Mouse (Mus musculus) heart, embryonic 14.5 days (tissue): ENCODE data around the gene Lhb. TPM values are rescaled to one million over a fixed set of nuclear protein-coding genes. Genes with fewer than 3 reads are reported as not detected.
"Not testable (repeated sequence)": the region's sequence is repeated elsewhere in the genome, so short reads cannot be mapped to it uniquely, and the experiment has no call there.

Experiments used
- ATAC-seq: fragments of 200-750 bp; cut with Nextera tagmentation; 2 replicates; pipeline ENCODE4 v1.8.0; 2017; ENCODE audit warnings: low read depth, moderate TSS enrichment; ENCODE audit not compliant: insufficient number of reproducible peaks, insufficient read depth, low FRiP score
- H3K27ac ChIP-seq, 2 experiments: fragments of 200-500 bp in 1 of 2; fragments of 300-500 bp in 1 of 2; sonication (generic) in 1 of 2; replicated peaks in 1 of 2; 2 replicates each; pipeline ENCODE4 v1.5.1; 2012 to 2014; ENCODE audit warnings: low read depth in 2 of 2, low read length in 2 of 2, control low read depth in 1 of 2, mild to moderate bottlenecking in 1 of 2, mixed read lengths in 1 of 2; ENCODE audit not compliant: control insufficient read depth in 1 of 2, insufficient read depth in 1 of 2
- H3K27me3 ChIP-seq: fragments of 300-500 bp; sonication (generic); 2 replicates; pipeline ENCODE4 v1.6.1; 2014; ENCODE audit warnings: mild to moderate bottlenecking, low read length, control low read depth; ENCODE audit not compliant: control insufficient read depth, insufficient read depth
- H3K36me3 ChIP-seq: fragments of 300-500 bp; sonication (generic); 2 replicates; pipeline ENCODE4 v1.6.1; 2014; ENCODE audit warnings: mild to moderate bottlenecking, control low read depth, low read length, mixed read lengths; ENCODE audit not compliant: control insufficient read depth, insufficient read depth
- H3K4me1 ChIP-seq, 2 experiments: fragments of 200-500 bp in 1 of 2; fragments of 300-500 bp in 1 of 2; sonication (generic) in 1 of 2; 2 replicates each; pipeline ENCODE4 v1.6.1; 2012 to 2014; ENCODE audit warnings: low read length in 2 of 2, control low read depth in 1 of 2, mixed read lengths in 1 of 2; ENCODE audit not compliant: control insufficient read depth in 2 of 2, insufficient read depth in 2 of 2
- H3K4me2 ChIP-seq: fragments of 300-500 bp; sonication (generic); 2 replicates; pipeline ENCODE4 v1.6.1; 2014; ENCODE audit warnings: mild to moderate bottlenecking, low read length
- H3K4me3 ChIP-seq, 2 experiments: fragments of 200-500 bp in 1 of 2; fragments of 300-500 bp in 1 of 2; sonication (generic) in 1 of 2; 2 replicates each; pipeline ENCODE4 v1.5.1; 2012 to 2014; ENCODE audit warnings: low read length in 2 of 2, mild to moderate bottlenecking in 2 of 2, control low read depth in 1 of 2, low read depth in 1 of 2, moderate library complexity in 1 of 2; ENCODE audit not compliant: control insufficient read depth in 1 of 2, insufficient read depth in 1 of 2
- H3K9ac ChIP-seq: fragments of 300-500 bp; sonication (generic); 2 replicates; pipeline ENCODE4 v1.6.1; 2014; ENCODE audit warnings: mild to moderate bottlenecking, low read length
- H3K9me3 ChIP-seq: fragments of 300-500 bp; sonication (generic); 2 replicates; pipeline ENCODE4 v1.6.1; 2016; ENCODE audit warnings: low read length, control low read depth; ENCODE audit not compliant: control insufficient read depth
- WGBS: fragments of 180-500 bp; shearing (Covaris S2); extraction: QIAGEN DNeasy Blood & Tissue Kit; methylation state at CpG from one replicate; pipeline ENCODE4 v1.1.7; 2014; 5-methylcytosine and 5-hydroxymethylcytosine counted together
- polyA plus RNA-seq: library from polyadenylated mRNA; unstranded; fragments of >200 nt; fragmentation: Nextera tagmentation; extraction: Ambion mirVana; gene quantifications from 2 replicates; pipeline ENCODE4 v1.2.1, GENCODE M21; 2014

Gene Lhb
- polyA plus RNA-seq, 1 experiment from 2014 or later = not detected

DNA sequence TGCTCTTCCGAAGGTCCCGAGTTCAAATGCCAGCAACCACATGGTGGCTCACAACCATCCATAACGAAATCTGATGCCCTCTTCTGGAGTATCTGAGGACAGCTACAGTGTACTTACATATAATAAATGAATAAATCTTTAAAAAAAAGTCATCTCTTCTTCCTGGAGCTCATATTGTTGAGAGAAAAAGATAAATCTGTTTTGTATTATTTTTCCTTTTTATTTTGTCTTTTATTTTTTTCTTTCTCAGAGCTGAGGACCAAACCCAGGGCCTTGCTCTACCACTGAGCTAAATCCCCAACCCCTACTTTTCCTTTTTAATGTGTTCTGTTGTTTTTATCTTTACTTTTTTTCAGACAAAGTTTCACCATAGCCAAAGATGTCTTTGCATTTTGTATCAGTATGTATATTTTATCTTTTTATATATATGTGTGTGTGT, 24.3 kb upstream of the Lhb start:
- not testable (repeated sequence) for H3K9me3 ChIP-seq, H3K27me3 ChIP-seq, H3K9ac ChIP-seq, ATAC-seq
- Histone ChIP-seq H3K36me3 (peaks cover 23% of the 10 kb centered on the region), H3K4me1 (peaks cover 7 to 20% of the 10 kb centered on the region in 2 experiments), H3K4me3 (peak overlapping the region; percentile 50 to 63), H3K27ac (peak overlapping the region; percentile 74 to 82; a peak in 3 of 4 replicates), H3K4me2 (peak overlapping the region; percentile 70)
- 4% methylated on average over 3 of the region's 3 CpGs for WGBS

DNA sequence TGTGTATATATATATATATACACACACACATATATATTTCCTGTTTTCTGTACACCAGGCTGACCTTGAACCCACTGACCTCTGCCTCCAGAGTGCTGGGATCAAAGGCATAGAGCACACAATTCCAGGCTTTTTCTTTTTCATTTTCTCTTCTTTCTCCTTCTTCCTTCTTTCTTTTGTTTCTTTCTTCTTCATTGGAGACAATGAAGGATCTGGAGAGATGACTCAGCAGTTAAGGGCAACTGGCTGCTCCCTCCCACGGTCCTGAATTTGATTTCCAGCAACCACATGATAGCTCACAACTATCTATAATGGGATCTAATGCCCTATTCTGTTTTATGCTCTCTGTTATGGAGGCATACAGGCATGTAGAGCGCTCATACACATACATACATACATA, 23.8 kb upstream of the Lhb start:
- WGBS = 85% methylated on average over 2 of the region's 2 CpGs
- Histone ChIP-seq H3K9me3 (no peaks in the 10 kb centered on the region), H3K36me3 (peaks cover 18% of the 10 kb centered on the region)

DNA sequence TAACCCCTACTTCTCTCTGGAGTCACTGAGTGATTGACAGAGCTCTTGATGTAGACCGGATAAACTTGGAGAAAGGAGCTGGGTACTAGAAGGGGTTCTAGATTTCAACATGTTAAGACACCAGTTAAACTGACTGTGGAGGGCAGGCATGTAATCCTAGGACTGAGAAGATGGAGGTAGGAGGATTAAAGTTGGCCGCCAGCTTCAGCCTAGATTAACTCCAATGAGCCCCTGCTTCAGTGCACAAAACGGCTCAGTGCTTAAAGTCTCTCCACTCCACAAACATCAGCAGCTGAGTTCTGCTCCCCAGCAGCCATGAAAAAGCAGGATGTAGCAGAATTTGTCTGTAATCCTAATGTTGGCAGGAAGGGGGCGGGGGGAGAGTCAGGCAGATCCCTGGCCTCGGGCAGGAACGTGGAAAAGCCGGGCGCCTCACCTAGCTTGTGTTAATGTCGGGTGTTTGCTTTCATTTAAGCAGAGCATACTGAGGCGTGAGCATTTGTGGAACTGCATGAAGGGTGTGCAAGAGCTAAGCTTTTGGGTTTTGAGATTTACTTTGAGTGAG, 19.0 kb upstream of the Lhb start:
- Histone ChIP-seq H3K9ac (no peak overlapping the region), H3K4me2 (no peak overlapping the region), H3K9me3 (no peaks in the 10 kb centered on the region), H3K36me3 (no peaks in the 10 kb centered on the region), H3K4me3 (no peak overlapping the region), H3K27ac (no peak overlapping the region), H3K27me3 (peaks cover 13% of the 10 kb centered on the region), H3K4me1 (peaks cover 4 to 7% of the 10 kb centered on the region in 2 experiments; a peak in 2 of 4 replicates)
- WGBS = 70% methylated on average over 10 of the region's 10 CpGs
- no peak for ATAC-seq

More for the DNA sequence above, 23.8 kb upstream of the Lhb start:
- Histone ChIP-seq H3K4me1 (peaks cover 7 to 20% of the 10 kb centered on the region in 2 experiments), H3K27ac (no peak overlapping the region), H3K9ac (no peak overlapping the region), H3K4me3 (no peak overlapping the region), H3K4me2 (no peak overlapping the region), H3K27me3 (no peaks in the 10 kb centered on the region)
- ATAC-seq = no peak

DNA sequence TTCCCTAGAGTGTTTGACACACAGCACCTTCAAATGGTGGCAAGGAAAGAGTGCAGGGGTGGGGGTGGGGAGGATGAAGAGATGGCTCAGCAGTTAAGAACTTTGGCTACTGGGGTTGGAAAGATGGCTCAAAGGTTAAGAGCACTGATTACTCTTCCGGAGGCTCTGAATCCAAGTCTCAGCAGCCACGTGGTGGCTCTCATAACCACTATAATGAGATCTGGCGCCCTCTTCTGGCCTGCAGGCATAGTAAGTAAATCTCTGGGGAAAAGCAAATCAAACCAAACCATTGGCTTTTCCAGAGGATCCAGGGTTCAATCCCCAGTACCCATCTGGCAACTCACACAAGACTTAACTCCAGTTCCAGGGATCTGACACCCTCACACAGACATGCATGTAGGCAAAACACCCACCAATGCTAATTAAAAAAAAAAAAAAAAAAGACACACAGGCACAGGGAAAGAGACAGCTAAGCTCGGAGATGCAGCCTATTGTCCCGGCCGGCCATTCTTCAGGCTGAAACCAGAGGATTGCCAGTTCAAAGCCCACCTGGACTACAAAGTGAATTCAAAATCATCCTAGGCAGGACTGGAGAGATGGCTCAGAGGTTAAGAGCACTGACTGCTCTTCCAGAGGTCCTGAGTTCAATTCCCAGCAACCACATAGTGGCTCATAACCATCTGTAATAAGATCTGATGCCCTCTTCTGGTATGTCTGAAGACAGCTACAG, 16.9 kb upstream of the Lhb start:
- Histone ChIP-seq H3K4me3 (no peak overlapping the region), H3K4me2 (no peak overlapping the region), H3K27ac (no peak overlapping the region), H3K9ac (no peak overlapping the region), H3K9me3 (no peaks in the 10 kb centered on the region), H3K4me1 (peaks cover 5 to 7% of the 10 kb centered on the region in 2 experiments; a peak in 2 of 4 replicates), H3K27me3 (peaks cover 32% of the 10 kb centered on the region), H3K36me3 (no peaks in the 10 kb centered on the region)
- no peak for ATAC-seq
- 43% methylated on average over 6 of the region's 6 CpGs for WGBS

DNA sequence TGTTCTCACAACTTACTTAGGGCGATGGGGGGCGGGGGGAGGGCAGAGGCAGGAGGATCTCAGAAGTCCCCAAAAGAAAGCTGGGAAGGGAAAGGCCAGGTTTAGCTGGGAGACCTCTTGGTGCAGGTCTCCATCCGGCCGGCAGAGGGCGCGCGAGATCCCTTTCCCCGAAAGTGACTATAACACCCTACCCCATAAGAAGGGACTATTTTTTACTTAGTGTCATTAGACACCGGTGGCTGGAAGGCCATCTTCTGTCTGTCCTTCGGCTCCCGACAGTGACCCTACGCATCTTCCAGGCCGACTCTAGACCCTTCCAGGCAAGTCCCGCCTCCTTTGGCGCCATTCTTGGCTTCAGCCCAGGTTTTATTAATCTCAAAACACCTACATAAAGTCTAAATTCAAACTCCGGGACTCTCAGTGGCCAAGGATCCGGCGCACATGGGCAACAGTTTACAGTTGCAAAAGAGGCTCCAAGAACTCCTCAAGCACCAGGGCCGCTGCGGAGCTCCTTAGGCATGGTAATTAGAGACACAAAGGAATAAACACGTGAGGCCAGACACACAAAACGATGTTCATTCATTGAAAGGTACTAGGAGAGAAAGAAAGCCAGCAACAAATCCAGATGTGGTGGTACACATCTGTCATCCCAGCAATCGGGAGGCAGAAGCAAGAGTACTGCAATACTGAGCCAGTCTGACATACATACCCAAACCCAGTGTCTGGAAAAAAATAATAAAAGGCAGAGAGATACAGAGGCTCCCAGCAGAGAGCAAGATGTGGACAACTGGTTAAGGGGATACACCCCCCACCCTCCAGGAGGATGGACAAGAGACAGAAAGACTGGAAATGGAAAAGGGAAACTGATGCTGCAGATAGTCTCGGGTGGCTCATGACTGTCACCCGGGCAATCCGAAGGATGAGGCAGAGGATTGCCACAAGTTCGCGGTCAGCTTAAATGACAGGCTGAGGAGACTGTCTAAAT, 15.2 kb upstream of the Lhb start, which contains the start of gene Kcna7:
Kcna7 (plus strand) TSS at position 563 of the 985 bp plus-strand sequence.
- 13% methylated on average over 28 of the region's 28 CpGs for WGBS
- H3K4me1 ChIP-seq = peaks cover 5 to 7% of the 10 kb centered on the region in 2 experiments; a peak in 2 of 4 replicates
- no peaks in the 10 kb centered on the region for H3K36me3 ChIP-seq
- no peak for ATAC-seq
- H3K9me3 ChIP-seq = no peaks in the 10 kb centered on the region
- no peak within 1 kb of the TSS for H3K27ac ChIP-seq
- peaks cover 46% of the 10 kb centered on the region for H3K27me3 ChIP-seq
- peak within 1 kb of the TSS; percentile 45 to 55 for H3K4me3 ChIP-seq
- peak within 1 kb of the TSS; percentile 57 for H3K9ac ChIP-seq
- H3K4me2 ChIP-seq = peak within 1 kb of the TSS; percentile 77

DNA sequence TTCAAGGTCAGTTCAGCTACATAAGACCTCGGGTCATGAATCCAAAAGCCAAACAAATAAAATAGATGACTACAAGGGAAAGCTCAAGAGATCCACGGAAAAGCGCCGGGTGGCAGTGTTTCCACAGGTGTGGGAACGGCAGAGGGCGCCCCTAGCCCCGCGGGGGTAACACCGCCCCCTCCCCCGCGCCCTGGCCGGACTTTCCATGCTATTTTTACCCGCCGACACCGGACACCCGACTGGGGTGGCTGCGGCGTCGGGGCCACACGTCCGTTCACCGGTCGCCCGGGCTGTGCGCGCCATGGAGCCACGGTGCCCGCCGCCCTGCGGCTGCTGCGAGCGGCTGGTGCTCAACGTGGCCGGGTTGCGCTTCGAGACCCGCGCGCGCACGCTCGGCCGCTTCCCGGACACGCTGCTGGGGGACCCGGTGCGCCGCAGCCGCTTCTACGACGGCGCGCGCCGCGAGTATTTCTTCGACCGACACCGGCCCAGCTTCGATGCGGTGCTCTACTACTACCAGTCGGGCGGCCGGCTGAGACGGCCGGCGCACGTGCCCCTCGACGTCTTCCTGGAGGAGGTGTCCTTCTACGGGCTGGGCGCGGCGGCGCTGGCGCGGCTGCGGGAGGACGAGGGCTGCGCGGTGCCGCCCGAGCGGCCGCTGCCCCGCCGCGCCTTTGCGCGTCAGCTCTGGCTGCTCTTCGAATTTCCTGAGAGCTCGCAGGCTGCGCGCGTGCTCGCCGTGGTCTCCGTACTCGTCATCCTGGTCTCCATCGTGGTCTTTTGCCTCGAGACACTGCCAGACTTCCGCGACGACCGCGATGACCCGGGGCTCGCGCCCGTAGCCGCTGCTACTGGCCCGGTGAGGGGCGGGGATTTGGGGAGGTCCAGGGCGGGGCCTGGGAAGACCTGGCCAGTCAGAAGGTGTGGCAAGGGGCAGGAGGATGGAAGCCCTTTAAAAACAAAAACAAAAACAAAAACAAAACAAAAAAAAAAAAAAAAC, 14.2 kb upstream of the Lhb start:
- no peaks in the 10 kb centered on the region for H3K36me3 ChIP-seq
- H3K9me3 ChIP-seq = no peaks in the 10 kb centered on the region
- H3K4me2 ChIP-seq = peak overlapping the region; percentile 77
- no peak overlapping the region for H3K27ac ChIP-seq
- peak overlapping the region; percentile 45 to 55 for H3K4me3 ChIP-seq
- peak overlapping the region; percentile 57 for H3K9ac ChIP-seq
- peaks cover 5 to 7% of the 10 kb centered on the region in 2 experiments; a peak in 2 of 4 replicates for H3K4me1 ChIP-seq
- ATAC-seq = no peak
- peaks cover 55% of the 10 kb centered on the region for H3K27me3 ChIP-seq
- WGBS = under 1% methylated on average over 101 of the region's 114 CpGs
